Mouse (Mus musculus) neural tube, embryonic 11.5 days (tissue): ENCODE measurements at regions not wholly inside any gene's neighbourhood (a gene's known extent, or its start where the extent isn't known, plus 50 kb on each side); places are given as distances from the start of the nearest gene placed in this dataset.

ENCODE experiments used
- ATAC-seq: fragments of 200-750 bp; cut with Nextera tagmentation; 2 replicates; pipeline ENCODE4 v1.8.0; 2017; ENCODE audit warnings: moderate number of reproducible peaks, mild to moderate bottlenecking, moderate TSS enrichment, moderate library complexity; ENCODE audit not compliant: insufficient read depth, low FRiP score, low TSS enrichment
- DNase-seq: peaks from one replicate; pipeline ENCODE4 v3.0.0-alpha.2; 2015; ENCODE audit warnings: low spot score
- H3K27ac ChIP-seq: fragments of 300-500 bp; sonication (generic); 2 replicates; pipeline ENCODE4 v1.5.1; 2014; ENCODE audit warnings: low read depth, mild to moderate bottlenecking, low read length
- H3K27me3 ChIP-seq: fragments of 300-500 bp; sonication (generic); 2 replicates; pipeline ENCODE4 v1.6.1; 2014; ENCODE audit warnings: mild to moderate bottlenecking, low read length, mixed read lengths; ENCODE audit not compliant: control insufficient read depth, insufficient read depth
- H3K36me3 ChIP-seq: fragments of 300-500 bp; sonication (generic); 2 replicates; pipeline ENCODE4 v1.6.1; 2014; ENCODE audit warnings: mild to moderate bottlenecking, low read length, moderate library complexity, mixed read lengths; ENCODE audit not compliant: control insufficient read depth, insufficient read depth
- H3K4me1 ChIP-seq: fragments of 300-500 bp; sonication (generic); 2 replicates; pipeline ENCODE4 v1.6.1; 2014; ENCODE audit warnings: low read length, mixed read lengths; ENCODE audit not compliant: control insufficient read depth, insufficient read depth
- H3K4me2 ChIP-seq: fragments of 300-500 bp; sonication (generic); 2 replicates; pipeline ENCODE4 v1.6.1; 2014; ENCODE audit warnings: low read depth, mild to moderate bottlenecking, moderate library complexity
- H3K4me3 ChIP-seq: fragments of 300-500 bp; sonication (generic); 2 replicates; pipeline ENCODE4 v1.5.1; 2014; ENCODE audit warnings: low read depth, low read length
- H3K9ac ChIP-seq: fragments of 300-500 bp; sonication (generic); 2 replicates; pipeline ENCODE4 v1.6.1; 2014; ENCODE audit warnings: mild to moderate bottlenecking, low read length
- H3K9me3 ChIP-seq: fragments of 300-500 bp; sonication (generic); 2 replicates; pipeline ENCODE4 v1.6.1; 2016; ENCODE audit warnings: low read length; ENCODE audit not compliant: control insufficient read depth
- WGBS: fragments of 180-500 bp; shearing (Covaris S2); extraction: QIAGEN DNeasy Blood & Tissue Kit; methylation state at CpG from one replicate; pipeline ENCODE4 v1.1.7; 2014; 5-methylcytosine and 5-hydroxymethylcytosine counted together

DNA sequence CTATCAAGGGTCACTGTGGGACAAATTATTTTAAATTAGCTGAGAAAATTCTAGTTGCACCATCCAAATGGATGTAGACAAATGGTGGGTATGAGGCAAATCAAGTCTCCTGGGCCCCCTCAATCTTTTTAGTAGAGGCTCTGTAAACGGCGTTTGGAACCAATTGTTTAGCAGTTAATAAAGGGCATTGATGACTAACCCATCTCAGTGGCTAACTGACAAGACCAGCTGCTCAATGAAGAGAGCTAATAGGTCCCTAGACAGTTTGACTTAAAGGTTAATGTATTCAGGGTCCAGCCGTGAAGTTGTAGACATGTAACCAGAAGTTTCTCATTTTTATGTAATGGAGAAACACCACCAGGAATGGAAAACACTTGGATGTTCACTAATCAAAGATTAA, 332.6 kb upstream of the Gm21961 start:
- ATAC-seq = peak; percentile 67
- WGBS = 52% methylated on average over 3 of the region's 3 CpGs
- H3K4me1 ChIP-seq = no peaks in the 10 kb centered on the region

GRCm38 (mm10) chr15:65342501-65342900, 327.8 kb upstream of the Gm21961 start:
- no peak for DNase-seq
- Histone ChIP-seq H3K4me1 (no peaks in the 10 kb centered on the region), H3K27ac (no peak overlapping the region), H3K27me3 (no peaks in the 10 kb centered on the region), H3K4me2 (no peak overlapping the region), H3K9ac (no peak overlapping the region), H3K9me3 (no peaks in the 10 kb centered on the region), H3K4me3 (no peak overlapping the region), H3K36me3 (no peaks in the 10 kb centered on the region)
- 83% methylated on average over 2 of the region's 2 CpGs for WGBS
- ATAC-seq = no peak

More for the DNA sequence above, 332.6 kb upstream of the Gm21961 start:
- Histone ChIP-seq H3K9ac (no peak overlapping the region), H3K27me3 (no peaks in the 10 kb centered on the region), H3K4me3 (no peak overlapping the region), H3K36me3 (no peaks in the 10 kb centered on the region), H3K27ac (no peak overlapping the region), H3K9me3 (no peaks in the 10 kb centered on the region), H3K4me2 (no peak overlapping the region)
- peak; percentile 10 for DNase-seq

- no peak for ATAC-seq
- WGBS = 93% methylated on average over 2 of the region's 2 CpGs
- H3K9ac ChIP-seq = no peak overlapping the region
Measured at GRCm38 (mm10) chr15:65334076-65334475, 319.4 kb upstream of the Gm21961 start.

GRCm38 (mm10) chr15:65308066-65308465, 293.4 kb upstream of the Gm21961 start:
- no peak for ATAC-seq
- no peaks in the 10 kb centered on the region for H3K9me3 ChIP-seq
- H3K36me3 ChIP-seq = no peaks in the 10 kb centered on the region
- H3K9ac ChIP-seq = no peak overlapping the region
- no peak overlapping the region for H3K4me2 ChIP-seq
- DNase-seq = no peak
- 62% methylated on average over 6 of the region's 6 CpGs for WGBS
- H3K4me3 ChIP-seq = no peak overlapping the region
- no peaks in the 10 kb centered on the region for H3K4me1 ChIP-seq
- no peaks in the 10 kb centered on the region for H3K27me3 ChIP-seq
- H3K27ac ChIP-seq = no peak overlapping the region

More at GRCm38 (mm10) chr15:65334076-65334475, 319.4 kb upstream of the Gm21961 start:
- Histone ChIP-seq H3K27me3 (no peaks in the 10 kb centered on the region), H3K4me1 (no peaks in the 10 kb centered on the region), H3K27ac (no peak overlapping the region), H3K4me2 (no peak overlapping the region), H3K36me3 (no peaks in the 10 kb centered on the region), H3K9me3 (no peaks in the 10 kb centered on the region), H3K4me3 (no peak overlapping the region)
- DNase-seq = no peak

DNA sequence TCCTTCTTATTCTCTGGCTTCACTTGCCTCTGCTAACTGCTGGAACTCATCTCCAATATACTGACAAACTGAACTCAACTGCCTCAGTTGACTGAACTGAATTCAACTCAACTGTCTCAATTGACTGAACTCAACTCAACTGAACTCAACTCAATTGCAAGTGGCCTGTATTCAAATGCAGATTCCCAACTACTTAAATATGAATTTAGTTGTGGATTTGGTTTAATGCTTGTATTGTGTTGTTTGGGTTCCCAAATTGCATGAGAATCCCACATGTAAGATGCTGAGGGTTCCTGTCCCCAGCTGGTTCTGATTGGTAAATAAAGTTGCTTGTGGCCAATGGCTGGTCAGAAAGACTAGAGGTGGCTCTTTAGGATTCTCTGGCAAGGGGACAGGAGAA, 244.1 kb upstream of the Gm21961 start:
- Histone ChIP-seq H3K36me3 (no peaks in the 10 kb centered on the region), H3K9me3 (no peaks in the 10 kb centered on the region), H3K27ac (no peak overlapping the region), H3K4me3 (no peak overlapping the region), H3K9ac (no peak overlapping the region), H3K27me3 (no peaks in the 10 kb centered on the region), H3K4me2 (no peak overlapping the region), H3K4me1 (no peaks in the 10 kb centered on the region)
- ATAC-seq = no peak
- no peak for DNase-seq

GRCm38 (mm10) chr15:65222504-65222903, 207.8 kb upstream of the Gm21961 start:
- Histone ChIP-seq H3K9me3 (no peaks in the 10 kb centered on the region), H3K4me3 (no peak overlapping the region), H3K36me3 (no peaks in the 10 kb centered on the region), H3K9ac (no peak overlapping the region), H3K27me3 (no peaks in the 10 kb centered on the region), H3K27ac (no peak overlapping the region), H3K4me1 (no peaks in the 10 kb centered on the region), H3K4me2 (no peak overlapping the region)
- DNase-seq (no peak), ATAC-seq (no peak)

GRCm38 (mm10) chr15:65217908-65218307, 203.2 kb upstream of the Gm21961 start:
- WGBS = 93% methylated on average over 2 of the region's 2 CpGs
- no peak overlapping the region for H3K9ac ChIP-seq
- H3K27ac ChIP-seq = no peak overlapping the region
- DNase-seq (no peak), ATAC-seq (no peak)
- no peaks in the 10 kb centered on the region for H3K27me3 ChIP-seq
- no peak overlapping the region for H3K4me2 ChIP-seq
- H3K4me3 ChIP-seq = no peak overlapping the region
- H3K9me3 ChIP-seq = no peaks in the 10 kb centered on the region
- H3K36me3 ChIP-seq = no peaks in the 10 kb centered on the region
- H3K4me1 ChIP-seq = no peaks in the 10 kb centered on the region

DNA sequence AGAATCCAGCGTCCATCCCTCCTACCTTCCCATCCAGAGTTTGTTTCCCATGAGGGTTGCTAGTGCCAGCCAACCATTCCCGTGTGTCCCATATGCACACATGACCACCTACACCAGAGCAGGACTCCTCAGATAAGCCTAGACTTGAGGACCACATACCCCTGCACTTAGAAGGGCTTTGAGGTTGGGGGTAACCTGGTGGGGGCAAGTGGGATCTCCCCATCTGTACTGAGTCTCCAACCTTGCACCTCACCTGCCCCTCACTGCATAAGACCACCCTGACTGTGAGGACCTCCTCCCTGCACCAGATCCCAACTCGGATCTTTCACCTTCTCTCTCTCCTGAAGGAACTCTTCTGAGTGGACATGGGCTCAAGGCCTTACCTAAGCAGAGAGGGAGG, 181.6 kb upstream of the Gm21961 start:
- H3K27me3 ChIP-seq = no peaks in the 10 kb centered on the region
- H3K9ac ChIP-seq = no peak overlapping the region
- no peak for DNase-seq
- H3K4me3 ChIP-seq = no peak overlapping the region
- H3K4me1 ChIP-seq = no peaks in the 10 kb centered on the region
- H3K27ac ChIP-seq = no peak overlapping the region
- ATAC-seq = no peak
- H3K36me3 ChIP-seq = no peaks in the 10 kb centered on the region
- H3K9me3 ChIP-seq = no peaks in the 10 kb centered on the region
- H3K4me2 ChIP-seq = no peak overlapping the region
- WGBS = 96% methylated on average over 3 of the region's 3 CpGs

- DNase-seq = no peak
- Histone ChIP-seq H3K4me3 (no peak overlapping the region), H3K4me2 (no peak overlapping the region), H3K4me1 (no peaks in the 10 kb centered on the region), H3K36me3 (no peaks in the 10 kb centered on the region), H3K9me3 (no peaks in the 10 kb centered on the region), H3K9ac (no peak overlapping the region), H3K27ac (no peak overlapping the region), H3K27me3 (no peaks in the 10 kb centered on the region)
- WGBS = 87% methylated on average over 1 of the region's 1 CpGs
- no peak for ATAC-seq
Measured at GRCm38 (mm10) chr15:65193654-65194053, 178.9 kb upstream of the Gm21961 start.
